Mouse (Mus musculus) effector memory CD4-positive, alpha-beta T cell, adult 7 months (primary cell): ENCODE data around the gene Htr1b. TPM values are rescaled to one million over a fixed set of nuclear protein-coding genes. Genes with fewer than 3 reads are reported as not detected.

ENCODE experiments used
- polyA plus RNA-seq: library from polyadenylated mRNA; unstranded; fragments of 100-300 nt; shearing (Covaris generic); gene quantifications from one replicate; pipeline ENCODE4 v1.2.1, GENCODE M21; 2017

Gene Htr1b
- not detected for polyA plus RNA-seq

GRCm38 (mm10) chr9:81633437-81633973 is at the start of gene Htr1b:
Gene Htr1b (minus strand): TSS chr9:81633828.

Other genes starting within 250 kb of the Htr1b start
- 0.51 TPM for gene Mei4, start 229.8 kb upstream of the Htr1b start, polyA plus RNA-seq